Mouse (Mus musculus): ENCODE data around the gene Scpep1.

The Scpep1 gene

GRCm38 (mm10) chr11:88955217-88955969 lies at the start of gene Scpep1:
Gene Scpep1, minus strand, starts transcription at chr11:88955465.
- DNase-seq, result peak; percentile 99

- no peak for DNase-seq
Measured at GRCm38 (mm10) chr11:89003726-89004125, 48.5 kb upstream of the Scpep1 start.

GRCm38 (mm10) chr11:89003078-89003477 lies 47.8 kb upstream of the Scpep1 start:
- no peak for DNase-seq

GRCm38 (mm10) chr11:89002621-89003020 lies 47.4 kb upstream of the Scpep1 start:
- DNase-seq, result no peak

GRCm38 (mm10) chr11:89002068-89002467 lies 46.8 kb upstream of the Scpep1 start:
- no peak for DNase-seq

- DNase-seq, result no peak
Measured at GRCm38 (mm10) chr11:89001569-89001968, 46.3 kb upstream of the Scpep1 start.

- DNase-seq, result no peak
Measured at GRCm38 (mm10) chr11:89000527-89000819, 45.2 kb upstream of the Scpep1 start.

- no peak for DNase-seq
Measured at GRCm38 (mm10) chr11:88999723-89000526, 44.7 kb upstream of the Scpep1 start.

- DNase-seq, result peak; percentile 98
Measured at GRCm38 (mm10) chr11:88998974-88999722, 43.9 kb upstream of the Scpep1 start, which contains the start of gene Trim25. Gene Trim25, plus strand, starts transcription at chr11:88999376.

GRCm38 (mm10) chr11:88998406-88998805 lies 43.1 kb upstream of the Scpep1 start:
- no peak for DNase-seq

- DNase-seq, result peak; percentile 56
Measured at GRCm38 (mm10) chr11:88997343-88997742, 42.1 kb upstream of the Scpep1 start.

- peak; percentile 81 for DNase-seq
Measured at GRCm38 (mm10) chr11:88996427-88996826, 41.2 kb upstream of the Scpep1 start.

- no peak for DNase-seq
Measured at GRCm38 (mm10) chr11:88995616-88996015, 40.4 kb upstream of the Scpep1 start.

- no peak for DNase-seq
Measured at GRCm38 (mm10) chr11:88994492-88994891, 39.2 kb upstream of the Scpep1 start.

- peak; percentile 93 for DNase-seq
Measured at GRCm38 (mm10) chr11:88993625-88994024, 38.4 kb upstream of the Scpep1 start.

- DNase-seq, result no peak
Measured at GRCm38 (mm10) chr11:88993186-88993585, 37.9 kb upstream of the Scpep1 start.

GRCm38 (mm10) chr11:88989530-88989929 lies 34.3 kb upstream of the Scpep1 start:
- DNase-seq, result peak; percentile 74

- peak; percentile 53 for DNase-seq
Measured at GRCm38 (mm10) chr11:88988956-88989355, 33.7 kb upstream of the Scpep1 start.

GRCm38 (mm10) chr11:88986616-88987015 lies 31.4 kb upstream of the Scpep1 start:
- no peak for DNase-seq

- no peak for DNase-seq
Measured at GRCm38 (mm10) chr11:88981337-88981736, 26.1 kb upstream of the Scpep1 start.

- DNase-seq, result no peak
Measured at GRCm38 (mm10) chr11:88977188-88977587, 21.9 kb upstream of the Scpep1 start.

- DNase-seq, result no peak
Measured at GRCm38 (mm10) chr11:88976320-88976719, 21.1 kb upstream of the Scpep1 start.
